Mouse (Mus musculus) embryonic fibroblast, embryonic 13.5 days (primary cell): ENCODE results near the gene Agtrap.

ENCODE experiments used
- CTCF ChIP-seq: IDR thresholded peaks from 2 replicates; pipeline ENCODE4 v1.5.1; 2011; ENCODE audit warnings: mild to moderate bottlenecking, control low read depth, low read length, moderate library complexity, borderline replicate concordance; ENCODE audit not compliant: insufficient read depth
- POLR2A ChIP-seq: IDR thresholded peaks from 2 replicates; pipeline ENCODE4 v1.6.1; 2011; ENCODE audit warnings: low read depth, mild to moderate bottlenecking, control low read depth, low read length, moderate library complexity

- TF ChIP-seq CTCF (no peak), POLR2A (no peak)
These were observed 24.7 kb upstream of the Agtrap start for GRCm38 (mm10) chr4:148112519-148112918.
